Mouse (Mus musculus): Measurements from ENCODE around the gene Kidins220.

Gene Kidins220

GRCm38 (mm10) chr12:25092751-25093211 is 118.1 kb downstream of the Kidins220 start:
- peak; percentile 30 for DNase-seq (ENCODE audit: low spot score)

- no peak for DNase-seq (ENCODE audit: low spot score)
Measured at GRCm38 (mm10) chr12:25093241-25093774, 118.6 kb downstream of the Kidins220 start.

GRCm38 (mm10) chr12:25094621-25095521 is 120.1 kb downstream of the Kidins220 start:
- no peak for DNase-seq (ENCODE audit: low spot score)

GRCm38 (mm10) chr12:25095538-25095937 is 120.8 kb downstream of the Kidins220 start:
- DNase-seq (ENCODE audit: low spot score) = no peak

- peak; percentile 95 for DNase-seq (ENCODE audit: low spot score)
Measured at GRCm38 (mm10) chr12:25095974-25096639, 121.4 kb downstream of the Kidins220 start.

GRCm38 (mm10) chr12:25096640-25097051 is 121.9 kb downstream of the Kidins220 start:
- no peak for DNase-seq (ENCODE audit: low spot score)

- DNase-seq (ENCODE audit: low spot score) = no peak
Measured at GRCm38 (mm10) chr12:25097052-25097209, 122.2 kb downstream of the Kidins220 start, which contains the start of gene Id2. Gene Id2, minus strand, starts transcription at chr12:25097140.

GRCm38 (mm10) chr12:25097210-25098160 is 122.8 kb downstream of the Kidins220 start:
- no peak for DNase-seq (ENCODE audit: low spot score)

GRCm38 (mm10) chr12:25098161-25098550 is 123.4 kb downstream of the Kidins220 start:
- DNase-seq (ENCODE audit: low spot score) = no peak

GRCm38 (mm10) chr12:25098561-25099312 is 124.0 kb downstream of the Kidins220 start:
- DNase-seq (ENCODE audit: low spot score) = peak; percentile 87

- no peak for DNase-seq (ENCODE audit: low spot score)
Measured at GRCm38 (mm10) chr12:25099313-25099562, 124.5 kb downstream of the Kidins220 start.

- DNase-seq (ENCODE audit: low spot score) = no peak
Measured at GRCm38 (mm10) chr12:25099563-25100408, 125.1 kb downstream of the Kidins220 start.

GRCm38 (mm10) chr12:25100411-25101217 is 125.9 kb downstream of the Kidins220 start:
- no peak for DNase-seq (ENCODE audit: low spot score)

GRCm38 (mm10) chr12:25101389-25101788 is 126.7 kb downstream of the Kidins220 start:
- DNase-seq (ENCODE audit: low spot score) = no peak

GRCm38 (mm10) chr12:25103911-25104310 is 129.2 kb downstream of the Kidins220 start:
- no peak for DNase-seq (ENCODE audit: low spot score)

- no peak for DNase-seq (ENCODE audit: low spot score)
Measured at GRCm38 (mm10) chr12:25104541-25104940, 129.8 kb downstream of the Kidins220 start.

- no peak for DNase-seq (ENCODE audit: low spot score)
Measured at GRCm38 (mm10) chr12:25108865-25109264, 134.1 kb downstream of the Kidins220 start.

- DNase-seq (ENCODE audit: low spot score) = no peak
Measured at GRCm38 (mm10) chr12:25109971-25110681, 135.4 kb downstream of the Kidins220 start.

- DNase-seq (ENCODE audit: low spot score) = no peak
Measured at GRCm38 (mm10) chr12:25110682-25111078, 136.0 kb downstream of the Kidins220 start.
